Mouse (Mus musculus) adrenal gland, postnatal 4 days (tissue): ENCODE results near the gene Ltb4r2. TPM values are rescaled to one million over a fixed set of nuclear protein-coding genes. Genes with fewer than 3 reads are reported as not detected.
A peak's percentile ranks its signal among the peaks of the same experiment; 100 is the strongest.

Source experiments
- DNase-seq, 2 experiments: peaks; one replicate each; pipeline ENCODE4 v3.0.0; 2021 to 2022; ENCODE audit warnings: low spot score in 2 of 2, mixed read lengths in 2 of 2
- long read RNA-seq, 2 experiments: library from polyadenylated mRNA; stranded (forward); transcript quantifications; one replicate each; pipeline ENCODE4 v2.0.0; 2021
- total RNA-seq, 2 experiments: library from RNA; stranded (reverse); gene quantifications; 2 replicates each; pipeline ENCODE4 v1.2.3; 2021

Gene Ltb4r2
- under 1 TPM; 0.17 to 0.34 TPM for total RNA-seq
- long read RNA-seq, experiment 1, partial matches to known transcripts: 0 of 1 reads
- long read RNA-seq, experiment 1, other reads (novel, unspliced or antisense): 1 of 1 reads
- long read RNA-seq, experiment 2: 0 reads

GRCm38 (mm10) chr14:55761163-55761562, at the start of gene Ltb4r2:
TSS of gene Ltb4r2 (plus strand) at chr14:55761428.
- DNase-seq: no peak

DNA sequence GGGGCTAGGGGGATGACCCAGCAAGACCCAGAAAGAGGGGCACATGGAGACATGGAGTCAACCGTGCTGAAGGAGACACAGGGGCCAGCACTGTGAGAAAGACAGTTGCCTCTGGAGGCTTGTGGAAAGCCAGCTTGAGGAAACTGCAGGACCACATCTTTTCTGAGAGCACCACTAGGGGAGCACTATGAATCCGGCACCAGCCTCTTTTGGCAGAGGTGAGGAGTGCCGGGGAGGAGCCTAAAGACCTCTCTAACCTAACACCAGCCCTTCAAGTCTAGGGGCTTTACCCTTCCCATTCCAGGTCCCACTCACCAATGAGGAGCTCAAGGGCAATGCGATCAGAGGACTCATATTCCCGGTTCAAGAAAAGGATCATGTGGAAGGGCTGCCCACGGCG, 49.4 kb upstream of the Ltb4r2 start:
- DNase-seq: no peak

DNA sequence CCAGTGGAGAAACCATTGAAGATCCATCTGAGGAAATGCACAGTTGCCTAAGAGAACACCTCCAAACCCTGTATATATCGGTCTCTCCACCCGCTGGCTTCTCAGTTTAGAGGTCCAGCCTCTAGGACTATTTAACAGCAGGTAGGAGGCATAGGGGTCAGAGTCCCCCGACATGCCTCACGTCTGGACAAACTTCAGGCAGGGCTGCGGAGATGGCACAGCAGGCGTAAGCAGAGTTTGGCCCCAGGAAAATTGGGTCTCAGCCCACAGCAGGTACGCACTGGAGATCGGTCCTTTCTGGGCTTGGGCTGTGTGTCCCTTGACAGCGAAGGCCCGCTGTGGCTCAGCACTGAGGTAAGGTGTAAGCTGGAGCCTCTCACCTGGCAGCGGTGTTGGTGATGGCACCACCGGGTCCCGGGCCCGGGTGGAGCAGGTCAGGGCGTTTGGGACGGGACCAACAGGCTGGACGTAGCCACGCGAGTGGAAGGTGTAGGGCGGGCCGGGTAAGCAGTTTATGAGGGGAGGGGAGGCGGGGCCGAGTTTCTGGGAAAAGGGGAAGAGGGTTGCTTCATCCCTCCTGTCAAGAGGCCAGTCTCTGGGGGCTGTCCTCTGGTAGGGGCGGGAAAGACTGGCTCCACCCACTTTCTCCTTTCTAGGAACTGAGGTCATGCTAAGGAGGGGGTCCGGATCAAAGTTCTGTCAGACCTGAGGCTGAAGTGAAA, 48.1 kb upstream of the Ltb4r2 start:
- no peak for DNase-seq

DNA sequence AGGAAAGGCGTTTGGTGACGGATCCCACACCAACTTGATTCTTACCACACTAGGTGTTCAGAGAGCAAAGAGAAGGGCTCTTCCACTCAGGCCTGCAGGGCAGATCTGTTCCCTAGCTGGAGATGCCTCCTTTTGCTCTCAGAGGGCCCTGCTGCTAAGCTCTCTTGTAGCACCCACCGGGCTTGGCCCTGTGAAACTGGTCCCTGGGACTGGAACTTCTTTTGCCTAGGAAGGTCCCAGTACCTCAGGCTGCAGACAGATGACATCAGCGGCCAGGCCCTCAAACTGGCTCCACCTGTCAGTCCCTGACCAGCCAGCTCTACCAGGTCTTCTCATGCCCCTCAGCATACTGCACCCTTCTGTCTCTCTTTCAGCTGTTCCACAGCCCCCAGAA, 47.5 kb upstream of the Ltb4r2 start, which contains the start of gene Tgm1:
TSS of gene Tgm1 (minus strand) at position 198 of the 394 bp plus-strand sequence.
- DNase-seq: no peak

GRCm38 (mm10) chr14:55714893-55715292, 46.3 kb upstream of the Ltb4r2 start:
- no peak for DNase-seq

- no peak for DNase-seq
Measured at GRCm38 (mm10) chr14:55716271-55716670, 45.0 kb upstream of the Ltb4r2 start.

- DNase-seq: no peak
Measured at GRCm38 (mm10) chr14:55716884-55717283, 44.3 kb upstream of the Ltb4r2 start.

DNA sequence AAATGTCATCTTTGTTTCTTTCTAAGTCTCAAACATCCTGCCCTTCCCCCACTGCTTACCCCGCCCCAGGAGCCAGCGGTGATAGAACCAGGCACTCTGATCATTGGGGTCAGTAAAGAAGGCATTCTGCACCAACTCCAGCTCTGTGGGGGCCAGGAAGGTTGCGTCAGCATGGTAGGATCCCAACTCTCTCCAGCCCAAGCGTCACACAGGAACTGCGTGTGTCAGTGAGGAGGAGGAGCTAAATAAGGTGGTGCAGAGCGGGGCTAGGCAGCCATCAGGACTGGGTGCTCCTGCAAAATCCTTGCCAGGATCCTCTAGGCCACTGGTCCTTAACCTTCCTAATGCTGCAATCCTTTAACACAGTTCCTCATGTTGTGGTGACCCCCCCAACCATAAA, 41.5 kb upstream of the Ltb4r2 start:
- no peak for DNase-seq

- DNase-seq: no peak
Measured at GRCm38 (mm10) chr14:55720666-55721065, 40.6 kb upstream of the Ltb4r2 start.

DNA sequence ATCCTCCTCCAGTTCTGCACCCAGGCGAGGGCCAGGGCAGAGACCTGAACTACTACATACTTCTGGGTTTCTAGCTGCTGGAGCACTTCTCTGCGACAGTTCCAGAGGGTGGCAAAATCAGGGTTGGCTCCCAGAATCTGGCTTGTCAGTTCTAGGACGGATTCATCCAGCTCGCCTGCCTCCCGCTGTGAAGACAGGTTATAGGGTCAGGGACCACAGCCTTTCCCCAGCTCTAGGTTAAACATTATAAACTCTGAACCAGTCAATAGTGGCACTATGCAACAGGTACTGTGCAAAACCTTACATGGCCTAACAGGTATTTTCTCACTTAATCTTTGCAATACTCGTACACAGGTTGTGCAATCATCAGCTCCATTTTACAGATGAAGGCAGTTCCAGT, 40.2 kb upstream of the Ltb4r2 start:
- no peak for DNase-seq

DNA sequence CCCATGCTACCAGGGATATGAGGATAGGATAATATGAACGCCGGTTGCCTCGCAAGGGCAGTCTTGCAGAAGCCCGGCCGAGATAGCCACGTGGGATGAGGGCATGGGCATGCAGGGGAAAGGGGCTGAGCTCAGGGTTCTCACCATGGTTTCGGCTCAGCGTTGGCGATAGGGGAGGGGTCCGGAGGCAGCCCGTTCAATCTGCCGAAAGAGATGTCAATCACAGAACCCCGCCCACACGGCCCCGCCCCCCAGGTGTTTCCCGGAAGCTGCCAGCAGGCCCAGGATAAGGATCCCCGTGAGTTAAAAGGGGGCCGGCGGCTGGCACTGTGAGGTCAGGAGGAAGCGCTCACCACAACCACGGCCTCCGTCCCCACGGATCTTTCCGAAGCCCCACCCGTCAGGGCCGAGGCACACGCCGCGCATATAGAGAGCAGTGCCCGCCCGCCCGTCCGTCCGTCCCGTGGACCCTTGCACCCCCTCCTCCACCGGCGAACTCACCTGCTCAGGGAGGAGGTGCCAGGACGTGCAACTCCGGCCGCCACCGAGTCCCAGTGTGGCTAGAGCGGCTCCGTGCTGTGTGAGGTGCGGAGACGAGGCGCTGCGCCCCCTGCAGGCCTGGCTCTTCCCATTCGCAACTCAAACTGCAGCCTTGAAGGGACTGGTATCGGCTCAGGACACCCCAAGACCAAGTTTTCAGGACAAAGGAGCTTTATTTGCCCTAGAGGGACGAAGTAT, 39.4 kb upstream of the Ltb4r2 start, which contains the start of gene Rabggta:
TSS of gene Rabggta (minus strand) at position 564 of the 738 bp plus-strand sequence.
- peak; percentile 83 to 87 for DNase-seq

DNA sequence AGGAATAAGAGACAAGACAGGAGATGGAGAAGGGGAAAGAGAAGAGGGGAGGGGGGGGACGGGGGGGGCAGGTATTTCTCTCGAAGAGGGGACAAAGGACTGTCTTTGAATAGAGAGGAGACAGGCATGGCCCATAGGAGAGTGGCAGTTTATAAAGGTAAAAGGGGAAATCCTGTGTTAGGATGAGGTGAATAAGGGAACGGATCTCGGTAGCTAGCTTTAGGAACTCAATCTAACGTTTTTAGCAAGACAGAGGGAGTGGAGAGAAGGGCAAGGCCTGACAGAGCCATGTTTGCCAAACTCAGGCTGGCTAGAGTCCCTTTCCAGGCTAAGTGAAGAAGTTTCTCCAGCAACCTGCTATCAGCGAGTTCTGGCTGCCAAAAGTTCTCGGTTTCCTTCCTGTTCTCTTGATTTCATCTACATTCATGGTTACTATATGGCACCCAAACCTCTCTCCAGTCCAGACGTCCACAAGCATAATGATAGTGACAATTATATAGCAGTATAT, 38.7 kb upstream of the Ltb4r2 start:
- no peak for DNase-seq

DNA sequence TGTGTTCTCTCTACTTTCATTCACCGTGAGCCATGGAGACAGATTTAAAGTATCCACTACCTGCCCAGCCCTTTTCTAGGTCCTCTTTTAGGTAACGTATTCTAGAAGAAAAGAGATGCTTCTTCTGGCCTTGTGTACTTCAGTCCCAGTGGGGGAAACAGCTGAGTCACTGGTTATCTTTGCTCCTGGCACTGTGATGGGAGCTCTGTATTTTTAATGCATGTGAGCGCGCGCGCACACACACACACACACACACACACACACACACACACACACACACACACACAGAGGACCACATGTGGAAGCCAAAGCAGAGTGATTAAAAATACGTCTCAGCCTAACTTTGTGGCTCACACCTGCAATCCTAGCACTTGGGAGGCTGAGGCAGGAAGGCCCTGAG, 37.8 kb upstream of the Ltb4r2 start:
- no peak for DNase-seq

DNA sequence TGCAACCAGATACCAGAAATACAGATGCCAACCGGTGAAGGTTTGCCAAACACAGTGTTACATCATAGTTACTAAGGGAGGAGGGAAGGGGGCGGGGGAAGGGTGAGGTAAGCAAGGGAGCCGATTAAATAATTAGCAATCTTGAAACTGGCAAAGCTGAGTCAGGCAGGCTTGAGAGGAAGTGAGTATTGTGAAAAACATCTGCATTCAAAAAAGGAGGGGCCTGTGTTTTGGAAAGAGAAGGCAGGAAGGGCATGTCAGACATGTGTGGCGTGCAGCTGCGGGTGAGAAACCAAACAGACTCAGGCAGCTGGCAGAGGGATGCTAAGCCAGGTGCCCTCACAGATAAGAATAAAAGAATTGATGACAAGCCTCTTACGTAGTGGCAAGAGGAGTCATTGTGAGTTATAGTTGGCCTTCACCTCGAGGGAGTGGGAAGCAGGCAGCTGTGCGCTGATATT, 36.8 kb upstream of the Ltb4r2 start:
- DNase-seq: no peak

DNA sequence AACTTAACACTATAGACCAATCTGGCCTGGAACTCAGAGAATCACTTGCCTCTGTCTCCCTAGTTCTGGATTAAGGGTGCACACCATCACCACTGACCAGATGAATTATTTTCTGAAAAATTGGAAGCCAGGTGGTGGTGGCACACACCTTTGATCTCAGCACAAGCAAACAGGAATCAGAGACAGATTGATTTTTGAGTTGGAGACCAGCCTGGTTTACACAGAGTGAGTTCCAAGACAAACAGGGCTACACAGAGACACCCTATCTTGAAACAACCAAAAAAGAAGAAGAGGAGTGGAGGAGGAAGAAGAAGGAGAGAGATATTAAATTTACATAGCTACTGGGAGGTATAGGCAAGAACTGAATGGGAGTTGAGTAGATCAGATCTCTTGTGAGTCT, 35.0 kb upstream of the Ltb4r2 start:
- no peak for DNase-seq

GRCm38 (mm10) chr14:55727889-55728685, 33.1 kb upstream of the Ltb4r2 start:
- DNase-seq: no peak

DNA sequence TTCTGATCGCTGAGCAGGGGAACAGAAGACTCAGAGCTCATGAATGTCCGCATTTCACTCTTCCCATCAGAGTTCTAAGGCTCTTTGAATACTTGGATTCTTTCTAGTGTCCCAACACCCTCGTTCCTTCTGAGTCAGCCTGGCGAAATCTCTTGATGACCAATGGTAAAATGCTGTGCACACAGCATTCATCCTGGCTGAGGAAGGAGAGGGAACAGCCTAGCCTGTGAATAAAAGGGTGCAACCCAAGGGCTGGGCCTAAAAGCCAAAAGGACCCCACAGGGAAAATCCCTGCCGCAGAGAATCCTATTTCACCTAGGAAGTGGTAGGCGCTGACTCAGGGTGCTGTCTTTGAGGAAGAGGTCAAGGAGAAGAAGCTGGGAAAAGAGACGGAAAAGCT, 31.1 kb upstream of the Ltb4r2 start:
- DNase-seq: no peak

- no peak for DNase-seq
Measured at GRCm38 (mm10) chr14:55730531-55731032, 30.6 kb upstream of the Ltb4r2 start.

DNA sequence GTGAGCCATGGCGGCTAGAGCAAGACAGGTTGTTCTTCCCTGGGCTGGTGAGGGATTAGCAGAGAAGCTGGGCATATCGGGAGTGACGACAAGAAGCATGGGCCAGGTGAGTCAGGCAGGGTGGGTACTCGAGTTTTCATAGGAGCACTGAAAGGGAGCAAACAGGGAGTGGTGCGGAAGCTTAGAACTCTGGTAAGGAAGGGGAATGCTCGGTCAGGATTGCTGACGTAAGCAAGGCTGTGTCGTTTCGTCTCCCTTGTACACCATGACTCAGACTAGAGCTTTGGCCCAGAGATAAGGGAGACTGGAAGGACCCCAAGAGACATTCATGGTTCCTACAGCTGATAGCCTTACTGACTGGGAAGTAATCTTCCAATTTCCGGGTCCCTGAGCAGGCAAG, 27.3 kb upstream of the Ltb4r2 start:
- DNase-seq: no peak

DNA sequence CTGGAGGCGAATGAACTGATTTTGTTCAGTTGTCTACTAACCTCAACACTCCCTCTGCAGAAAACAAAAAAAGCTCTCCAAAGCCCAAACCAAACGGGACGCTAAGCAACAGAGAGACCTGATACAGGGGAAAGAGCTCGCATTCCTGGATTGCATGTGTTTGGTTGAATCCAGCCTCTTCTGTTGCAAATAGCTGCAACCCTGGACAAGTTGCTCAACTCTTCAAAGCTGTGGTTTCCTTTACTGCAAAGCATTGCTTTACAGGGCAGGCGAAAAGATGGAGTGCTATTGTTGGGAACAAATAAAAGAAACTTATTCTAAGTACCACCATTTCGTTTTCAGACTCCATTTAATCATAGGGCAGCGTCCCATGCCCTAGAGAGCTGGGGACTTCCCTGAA, 26.4 kb upstream of the Ltb4r2 start:
- no peak for DNase-seq

DNA sequence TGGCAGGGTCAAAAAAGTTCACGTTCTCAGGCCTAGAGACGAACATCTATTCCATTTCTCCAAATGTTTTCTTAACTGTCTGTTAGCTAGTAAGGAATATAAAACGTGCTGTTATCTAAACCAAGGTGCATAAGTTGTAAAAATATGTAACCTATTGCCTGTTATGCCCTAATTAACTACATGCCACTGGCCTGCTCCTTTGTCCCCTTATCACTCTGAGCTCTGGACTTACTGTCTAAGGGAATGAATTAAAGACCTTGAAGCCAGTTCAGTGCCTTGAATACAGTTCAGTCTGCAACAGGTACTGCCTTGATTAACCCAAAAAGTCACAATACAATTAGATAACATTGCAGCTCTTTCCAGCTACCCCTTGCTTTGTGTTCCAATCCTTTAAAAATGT, 25.9 kb upstream of the Ltb4r2 start:
- DNase-seq: no peak
